Mouse (Mus musculus): ENCODE measurements around the gene Tigd4.

DNA sequence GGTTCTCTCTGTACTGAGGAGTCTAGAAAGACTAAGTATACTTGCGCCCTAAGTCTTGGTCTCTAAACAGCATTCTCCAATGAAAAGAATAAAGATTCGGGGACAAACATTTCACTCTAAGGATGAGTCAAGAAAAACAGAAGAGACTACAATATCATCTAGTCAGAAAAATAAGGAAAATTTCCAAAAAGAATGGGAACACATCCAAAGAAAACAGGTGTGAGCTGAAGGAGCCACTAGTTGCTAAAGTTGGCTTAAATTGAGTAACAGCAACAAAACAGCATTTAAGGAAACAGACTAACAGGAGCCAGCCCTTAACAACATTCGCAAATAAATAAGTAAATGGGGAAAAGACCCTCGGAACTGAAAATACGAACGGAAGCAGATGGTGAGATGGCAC, 24.8 kb upstream of the Tigd4 start:
- TF ChIP-seq CTCF (IDR thresholded peaks at IDR 0.05; ENCODE audit: low read depth) (no peak), EP300 (IDR thresholded peaks at IDR 0.05; ENCODE audit: low read depth) (no peak)
